Mouse (Mus musculus) testis, postnatal 14 days (tissue): ENCODE data around the gene Slamf9.

ENCODE experiments used
- DNase-seq: peaks from one replicate; pipeline ENCODE4 v3.0.0; 2021; ENCODE audit warnings: low spot score

Slamf9 gene

GRCm38 (mm10) chr1:172490261-172490661 lies 15.1 kb downstream of the Slamf9 start:
- peak; percentile 81 for DNase-seq

GRCm38 (mm10) chr1:172492047-172492446 lies 16.9 kb downstream of the Slamf9 start:
- peak; percentile 49 for DNase-seq

GRCm38 (mm10) chr1:172493516-172493915 lies 18.4 kb downstream of the Slamf9 start:
- DNase-seq, result no peak

GRCm38 (mm10) chr1:172496030-172496429 lies 20.9 kb downstream of the Slamf9 start:
- DNase-seq, result no peak

- no peak for DNase-seq
Observed at GRCm38 (mm10) chr1:172497428-172497827, 22.3 kb downstream of the Slamf9 start.

DNA sequence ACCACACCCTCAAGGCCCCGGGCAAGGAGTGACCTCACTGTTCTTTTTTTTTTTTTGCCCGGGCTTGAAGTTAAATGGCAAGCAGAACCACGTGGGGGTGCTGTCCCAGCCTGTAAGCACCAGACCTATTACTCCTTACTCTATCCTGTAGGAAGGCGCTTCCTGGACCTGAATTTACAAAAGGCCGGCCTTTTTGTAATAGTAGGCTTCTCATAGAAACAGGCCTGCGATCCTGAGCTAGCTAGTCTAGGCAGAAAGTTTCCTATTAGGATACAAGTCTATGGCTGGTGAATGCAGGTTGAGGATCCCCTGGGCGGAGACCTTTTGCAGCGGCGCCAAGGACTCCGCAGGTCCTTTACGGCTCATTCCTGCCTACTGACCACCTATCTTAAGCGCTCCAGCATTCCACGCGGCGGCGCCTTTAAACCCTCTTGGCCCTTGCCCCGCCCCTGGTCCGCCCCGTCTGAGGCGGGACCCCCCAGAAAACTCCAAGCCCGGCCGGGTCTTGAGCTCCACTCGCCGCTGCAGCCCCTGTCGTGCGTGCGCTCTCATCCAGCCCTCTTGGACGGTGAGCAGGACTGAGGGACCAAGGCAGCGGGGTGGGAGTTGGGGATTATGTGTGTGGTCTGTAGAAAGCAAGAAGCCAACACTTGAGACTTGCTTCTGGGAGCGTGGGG lies 24.7 kb downstream of the Slamf9 start, which contains the start of gene Tagln2:
TSS of gene Tagln2 (plus strand) at position 283 of the 677 bp plus-strand sequence.
- peak; percentile 62 for DNase-seq

DNA sequence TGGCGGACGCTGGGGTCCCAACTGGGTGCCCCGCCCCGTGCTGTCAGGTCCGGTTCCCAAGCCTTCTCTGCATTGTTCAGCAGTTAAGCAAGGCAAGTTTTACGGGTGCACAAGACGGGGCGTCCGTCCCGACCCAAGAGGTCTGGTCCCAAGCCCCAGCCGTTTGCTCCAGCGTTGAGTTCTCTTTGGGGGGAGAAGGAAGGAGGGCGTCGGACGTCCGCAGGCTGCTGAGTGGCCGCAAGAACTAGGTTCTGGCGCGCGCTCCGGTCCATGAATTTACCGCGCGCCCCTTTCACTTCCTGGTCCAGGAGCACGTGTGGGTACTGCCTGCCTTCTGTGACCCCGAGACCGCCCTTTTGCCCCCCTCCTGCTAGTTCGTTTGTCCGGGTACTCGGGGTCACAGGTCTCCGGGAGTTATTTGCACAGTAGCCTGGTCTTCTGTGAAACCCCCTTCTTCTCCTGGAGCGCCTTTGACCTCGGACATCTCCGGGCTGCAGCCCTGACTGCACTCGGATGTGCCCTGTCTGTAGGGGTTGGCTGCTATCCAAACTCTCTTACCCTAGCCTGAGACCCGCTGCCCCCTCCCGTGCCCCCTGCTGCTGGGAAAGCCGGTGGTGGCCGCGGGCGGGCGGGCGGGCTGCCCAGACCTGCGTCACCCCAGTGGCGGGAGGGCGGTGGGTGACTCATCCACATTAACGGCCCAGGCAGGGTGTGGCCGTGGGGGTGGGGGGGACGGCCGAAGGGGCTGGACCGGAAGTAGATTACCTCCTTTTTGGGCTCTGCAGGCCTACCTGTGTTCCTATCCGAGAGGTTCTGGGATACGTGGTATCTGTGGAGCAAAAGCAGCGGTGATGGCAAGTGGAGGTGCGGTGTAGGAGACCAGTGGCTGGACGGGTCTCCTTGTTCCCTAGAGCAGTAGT lies 25.6 kb downstream of the Slamf9 start:
- no peak for DNase-seq

DNA sequence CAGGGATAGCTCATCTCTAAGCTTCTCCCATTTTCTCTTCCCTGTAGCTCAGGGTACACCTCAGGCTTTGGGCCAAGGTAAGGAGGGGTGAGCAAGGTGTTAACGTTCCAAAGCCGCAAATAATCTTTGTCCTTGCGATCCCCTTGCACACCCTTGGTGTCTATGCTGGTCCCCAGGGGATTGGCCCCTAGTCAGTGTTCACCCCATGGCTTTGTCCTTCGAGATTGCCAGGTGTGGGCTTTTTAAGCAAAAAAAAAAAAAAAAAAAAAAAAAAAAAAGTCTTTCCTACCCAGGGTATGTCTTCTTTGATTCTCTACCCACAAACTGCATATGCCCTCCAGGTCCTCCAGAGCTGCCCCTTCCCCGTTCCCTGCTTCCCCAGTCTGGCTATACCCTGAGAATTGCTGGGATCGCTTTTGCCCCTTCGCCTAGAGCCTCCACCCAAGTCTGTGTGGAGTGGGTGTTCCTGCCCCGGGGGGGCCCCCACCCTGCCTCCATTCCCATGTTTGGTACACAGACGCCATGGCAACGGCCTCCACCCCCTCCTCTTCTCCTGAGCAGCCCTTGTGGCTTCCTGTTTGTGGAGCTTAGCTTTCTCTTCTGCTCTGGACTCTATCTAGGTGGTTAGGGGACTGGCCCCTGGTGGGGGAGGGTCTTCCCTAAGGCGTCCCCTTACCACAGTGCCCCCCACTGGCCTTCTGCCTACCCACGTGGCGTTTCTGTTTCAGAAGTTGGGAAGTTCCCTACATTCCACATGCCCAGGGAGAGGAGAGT lies 26.4 kb downstream of the Slamf9 start:
- DNase-seq, result peak; percentile 41

DNA sequence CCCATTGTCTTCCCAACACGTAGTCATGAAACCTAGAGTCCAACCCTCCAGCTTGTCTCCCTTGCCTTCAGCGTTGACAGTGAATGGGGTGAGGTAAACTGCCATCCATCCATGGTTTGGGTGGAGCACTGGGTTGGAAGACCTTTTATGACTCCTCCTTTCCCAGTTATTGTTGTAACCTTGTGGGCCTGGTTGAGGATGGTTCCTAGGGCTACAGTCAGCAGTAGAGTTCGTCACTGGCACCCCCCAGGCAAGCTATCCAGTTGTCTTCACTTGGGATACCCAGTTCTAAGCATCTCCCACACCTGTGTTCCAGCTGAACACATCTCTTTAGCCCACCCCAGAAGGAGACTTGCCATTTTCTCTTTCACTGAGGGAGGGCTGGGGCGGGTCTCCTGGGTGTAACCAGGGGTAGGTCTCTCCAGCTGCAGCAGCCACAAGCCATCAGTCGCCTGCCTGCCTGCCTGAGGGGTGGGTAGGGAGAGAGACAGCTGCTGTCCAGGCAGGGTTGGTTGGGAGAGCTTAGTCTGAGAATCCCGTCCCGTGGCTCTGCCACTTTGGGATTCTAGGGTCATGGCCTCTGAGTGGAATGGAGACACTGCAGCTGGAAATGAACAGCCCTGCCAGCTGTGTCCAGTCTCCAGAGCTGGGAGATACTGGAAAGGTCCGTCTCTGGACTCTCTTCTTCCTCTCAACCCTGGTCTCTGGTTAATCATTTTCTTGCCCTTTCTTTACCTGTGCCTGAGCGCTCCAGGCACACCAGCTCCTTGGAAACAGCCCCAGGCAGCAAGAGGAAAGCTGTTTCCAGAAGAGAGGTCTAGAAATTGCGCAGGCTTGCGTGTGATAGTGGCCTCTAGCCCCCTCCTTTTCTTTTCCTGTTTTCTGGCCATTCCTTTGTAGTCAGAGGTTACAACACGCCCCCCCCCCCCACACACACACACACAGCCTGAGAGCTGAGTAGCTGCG lies 27.3 kb downstream of the Slamf9 start:
- no peak for DNase-seq

- DNase-seq, result no peak
Observed at GRCm38 (mm10) chr1:172503111-172503997, 28.2 kb downstream of the Slamf9 start.

DNA sequence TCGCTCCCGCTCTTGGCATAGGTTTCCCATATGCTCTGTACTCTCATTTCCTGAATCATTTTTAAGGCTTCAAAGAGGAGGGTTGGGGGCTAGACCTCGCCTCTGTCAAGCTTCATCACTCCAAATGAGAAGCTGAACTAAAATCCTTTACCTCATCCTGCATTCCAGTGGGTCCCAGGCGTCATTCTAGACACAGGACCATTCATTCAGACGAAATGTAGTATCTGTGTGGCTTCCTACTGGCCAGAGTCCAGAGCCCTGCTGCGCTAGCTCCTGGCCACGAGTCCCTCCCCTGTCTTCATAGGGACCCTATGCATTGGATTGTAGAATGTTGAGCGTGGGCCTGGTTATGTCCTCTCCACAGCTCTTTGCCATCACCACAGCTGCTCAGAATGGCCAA lies 29.6 kb downstream of the Slamf9 start:
- DNase-seq, result no peak

DNA sequence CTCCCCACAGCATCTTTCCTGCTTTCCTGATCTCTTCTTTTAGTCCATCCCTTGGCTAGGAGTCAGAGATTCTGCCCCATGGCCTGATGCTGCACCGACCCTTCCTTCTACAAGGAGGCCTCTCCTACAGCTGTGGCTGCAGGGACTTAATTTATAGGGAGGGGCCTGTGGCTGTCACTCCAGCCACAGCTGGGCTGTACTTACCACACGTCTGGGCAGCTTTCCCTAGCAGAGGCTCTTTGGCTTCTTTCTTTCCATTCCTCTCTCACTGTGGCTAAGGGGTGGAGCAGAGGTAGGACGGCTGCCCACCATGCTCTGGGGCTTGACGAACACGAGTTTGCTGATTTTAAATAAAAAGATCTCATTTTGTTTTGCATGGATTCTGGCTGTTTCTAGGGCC lies 31.8 kb downstream of the Slamf9 start:
- no peak for DNase-seq

DNA sequence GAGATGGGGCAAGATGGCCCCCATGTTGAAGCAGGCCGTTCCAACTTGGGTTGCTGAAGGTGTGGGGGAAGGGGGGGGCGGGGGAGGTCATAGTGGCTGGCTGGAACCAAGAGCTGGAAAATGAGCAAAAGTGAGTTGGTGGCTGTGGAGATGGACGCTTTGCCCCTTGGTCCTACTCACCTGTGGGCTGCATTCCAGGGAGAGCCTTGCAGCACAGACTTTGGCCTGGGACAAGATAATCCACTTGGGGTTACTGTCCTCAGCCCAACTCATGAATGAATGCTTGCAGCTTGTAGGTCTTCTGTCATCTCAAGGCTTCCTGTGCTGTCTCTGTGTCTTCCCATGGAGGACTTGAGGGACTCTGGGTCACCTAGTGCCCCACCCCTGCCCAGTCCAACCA lies 32.5 kb downstream of the Slamf9 start:
- DNase-seq, result no peak

DNA sequence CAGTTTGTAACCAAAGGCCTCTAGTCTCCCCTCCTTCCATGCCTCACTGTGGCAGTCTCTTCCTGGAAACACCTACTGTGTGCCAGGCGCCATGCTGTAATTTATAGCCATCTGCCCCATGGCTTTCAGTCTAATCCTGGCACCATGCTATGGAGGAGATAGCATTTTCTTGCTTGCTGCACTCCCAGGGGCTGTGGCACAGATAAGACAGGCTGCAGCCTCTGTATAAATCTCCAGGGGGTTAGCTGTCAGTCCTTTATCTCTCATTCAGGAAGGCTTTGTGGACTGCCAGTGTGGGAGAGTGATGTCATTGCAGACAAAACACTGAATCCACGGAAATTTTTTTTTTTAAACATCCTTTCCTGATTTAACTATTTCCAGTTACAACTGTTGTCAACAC lies 33.0 kb downstream of the Slamf9 start:
- no peak for DNase-seq

DNA sequence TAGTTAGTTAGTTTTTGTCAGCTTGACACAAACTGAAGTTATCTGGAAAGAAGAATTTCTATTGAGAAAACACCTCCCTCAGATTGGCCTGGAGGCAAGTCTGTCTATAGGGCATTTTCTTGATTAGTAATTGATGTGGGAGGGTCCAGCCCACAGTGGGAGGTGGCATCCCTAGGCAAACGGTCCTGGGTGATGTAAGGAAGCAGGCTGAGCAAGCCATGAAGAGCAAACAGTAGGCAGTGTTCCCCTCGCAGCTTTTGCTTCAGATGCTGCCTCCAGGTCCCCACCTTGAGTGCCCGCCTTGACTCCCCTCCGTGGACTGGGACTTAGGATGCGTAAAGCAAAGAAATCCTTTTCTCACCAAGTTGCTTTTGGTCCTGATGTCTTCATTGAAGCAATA lies 34.1 kb downstream of the Slamf9 start:
- no peak for DNase-seq

GRCm38 (mm10) chr1:172509983-172510382 lies 34.8 kb downstream of the Slamf9 start:
- no peak for DNase-seq

DNA sequence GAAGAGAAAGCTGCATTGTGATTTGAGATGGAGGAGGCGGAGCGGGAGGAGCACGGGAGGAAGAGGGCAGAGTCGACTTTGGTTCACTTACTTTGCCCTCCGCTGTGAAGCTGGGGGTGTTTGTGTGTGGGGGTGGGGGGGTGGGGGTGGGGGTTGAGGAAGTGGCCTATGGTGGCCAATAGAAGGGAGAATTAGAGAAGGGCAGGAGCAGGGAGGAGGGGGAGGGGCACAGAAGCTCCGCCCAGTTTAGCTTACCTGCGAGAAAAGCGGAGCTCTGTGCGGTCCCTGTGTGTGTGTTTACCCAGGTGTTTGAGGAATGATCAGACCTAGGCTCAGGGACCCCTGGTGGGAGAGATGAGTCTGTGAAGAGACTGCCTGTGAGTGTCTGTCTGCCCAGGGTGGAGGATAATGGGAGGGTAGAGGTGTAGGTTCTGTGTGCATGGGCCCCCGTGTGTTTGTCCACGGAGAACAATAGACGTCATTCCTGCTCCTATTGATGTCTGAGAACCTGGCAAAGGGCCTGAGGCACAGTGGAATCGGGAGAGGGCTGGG lies 35.3 kb downstream of the Slamf9 start:
- DNase-seq, result no peak

- DNase-seq, result no peak
Observed at GRCm38 (mm10) chr1:172512962-172513361, 37.8 kb downstream of the Slamf9 start.

DNA sequence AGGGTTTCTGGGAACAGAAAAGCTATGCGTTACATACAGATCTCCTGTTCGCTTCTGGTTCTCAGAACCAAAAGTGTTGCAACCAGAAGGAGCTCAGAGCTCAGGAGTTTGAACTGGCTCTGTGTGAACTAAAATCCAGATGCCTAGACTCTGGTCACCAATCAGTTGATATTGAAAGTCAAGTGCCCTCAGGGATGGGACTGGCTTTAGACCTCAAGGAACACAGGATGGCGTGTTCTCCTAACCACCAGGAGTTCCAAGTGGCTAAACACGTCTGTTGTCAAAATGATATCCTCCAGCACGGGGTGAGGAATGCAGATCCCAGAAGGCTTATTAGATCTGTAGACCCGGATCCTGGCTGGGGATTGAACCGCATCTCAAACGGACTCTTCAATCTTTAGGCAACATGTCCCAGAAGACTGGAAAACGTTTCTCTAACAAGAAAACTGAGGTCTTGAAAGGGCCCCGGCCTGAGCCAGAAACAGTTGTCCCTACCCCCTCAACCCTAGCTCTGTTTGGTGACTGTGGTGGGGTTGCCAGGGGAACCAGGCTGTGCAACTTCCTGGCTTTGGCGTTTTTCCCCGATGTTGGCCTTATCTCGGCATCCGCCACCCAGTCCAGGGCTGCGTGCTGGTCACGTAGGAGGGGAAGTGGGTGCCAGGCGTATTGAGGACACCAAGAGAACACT lies 38.5 kb downstream of the Slamf9 start:
- no peak for DNase-seq

DNA sequence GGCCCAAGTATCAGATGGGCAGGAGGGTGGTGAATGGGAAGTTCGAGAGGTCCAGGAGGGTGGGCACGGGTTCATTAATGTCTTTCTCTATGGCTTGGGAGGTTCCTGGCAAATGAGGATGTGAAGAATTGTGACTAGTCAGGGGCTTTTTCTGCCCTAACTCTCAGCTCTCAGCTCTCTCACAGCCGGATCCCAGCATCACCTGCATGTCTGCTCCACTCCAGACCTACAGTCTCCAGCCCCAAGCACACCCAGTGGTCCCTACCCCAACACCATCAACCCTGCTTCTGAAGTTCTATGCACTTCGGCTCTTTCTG lies 39.0 kb downstream of the Slamf9 start:
- DNase-seq, result no peak
